Mouse (Mus musculus): Measurements from ENCODE around the gene Cog7. TPM values are rescaled to one million over a fixed set of nuclear protein-coding genes. Genes with fewer than 3 reads are reported as not detected.

Cog7 gene
- 10 to 100 TPM; 13.8 to 15.2 TPM for total RNA-seq (2021)

DNA sequence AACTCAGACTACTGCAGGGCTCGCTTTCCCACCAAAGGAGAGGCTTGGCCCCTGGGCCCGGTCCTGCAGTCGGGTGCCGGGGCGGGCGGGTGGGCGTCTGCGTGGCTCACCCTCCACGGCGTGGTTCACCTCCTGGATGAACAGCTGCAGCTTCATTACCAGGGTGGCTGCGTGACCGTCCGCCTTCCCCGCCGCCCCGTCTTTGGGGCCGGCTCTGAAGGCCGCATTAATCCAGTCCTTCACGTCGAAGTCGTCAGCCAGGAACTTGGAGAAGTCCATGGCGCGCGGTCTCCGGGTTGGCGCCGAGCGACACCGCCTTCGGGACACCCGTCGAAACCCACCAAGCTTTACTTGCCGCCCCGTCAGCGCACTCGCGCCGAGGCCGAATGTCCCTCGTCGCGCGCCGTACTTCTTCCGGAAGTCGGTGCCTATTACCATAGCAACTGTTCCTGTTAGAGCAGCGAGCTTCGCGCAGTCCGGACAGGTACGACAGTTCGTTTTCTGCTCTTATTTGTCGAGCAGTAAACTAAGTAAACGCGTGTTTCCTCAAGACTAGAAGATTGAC is at the start of gene Cog7:
TSS of gene Cog7 (minus strand) at position 405 of the 565 bp plus-strand sequence.
- intact Hi-C loops (cut with DNase I): loop anchor here (5.0 kb wide), 1 partner anchor 86 kb away; the partner anchor contains the start of genes Ears2 and Ubfd1
- peak; percentile 78 for DNase-seq (ENCODE audit: low spot score)

GRCm38 (mm10) chr7:122022131-122022530 is 40.6 kb upstream of the Cog7 start:
- no peak for DNase-seq (ENCODE audit: low spot score)
- intact Hi-C loops (cut with DNase I): no loop called here

DNA sequence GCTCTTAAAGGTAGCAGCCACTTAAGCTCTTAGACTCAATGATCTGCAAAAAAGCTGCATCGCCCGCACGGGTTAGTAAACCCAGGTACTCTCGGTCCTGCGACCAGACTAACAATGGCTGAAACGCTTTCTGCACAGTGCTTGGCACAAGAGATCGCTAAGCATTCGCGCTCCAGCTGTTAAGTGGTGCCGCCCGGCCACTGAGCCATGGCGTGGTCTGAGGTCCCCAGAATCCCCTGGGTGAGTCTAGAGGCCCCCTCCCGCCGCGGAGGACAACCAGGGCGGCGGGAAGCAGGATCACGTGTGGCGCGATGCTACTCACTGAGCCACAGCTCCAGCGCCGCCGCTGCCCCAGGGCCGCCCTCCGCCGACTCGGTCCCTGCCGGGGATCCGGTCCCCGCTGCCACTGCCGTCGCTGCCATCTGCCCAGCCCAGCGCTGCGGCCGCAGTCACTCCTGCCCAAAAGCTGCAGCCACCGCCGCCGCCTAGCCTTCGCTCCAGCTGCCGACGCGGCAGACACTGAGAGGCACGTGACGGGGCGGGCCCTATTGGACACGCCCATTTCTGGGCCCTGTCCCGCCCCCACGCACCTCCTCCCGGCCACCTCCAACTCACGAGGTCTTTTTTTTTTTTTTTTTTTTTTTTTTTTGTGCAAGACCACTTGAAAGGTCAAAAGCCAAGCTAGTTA is 39.3 kb upstream of the Cog7 start, which contains the start of gene Gga2:
TSS of gene Gga2 (minus strand) at position 556 of the 688 bp plus-strand sequence.
- intact Hi-C loops (cut with DNase I): no loop called here
- peak; percentile 82 for DNase-seq (ENCODE audit: low spot score)

GRCm38 (mm10) chr7:122020273-122020666 is 38.8 kb upstream of the Cog7 start:
- DNase-seq (ENCODE audit: low spot score): no peak
- intact Hi-C loops (cut with DNase I): no loop called here

GRCm38 (mm10) chr7:122018978-122019377 is 37.5 kb upstream of the Cog7 start:
- DNase-seq (ENCODE audit: low spot score): no peak
- intact Hi-C loops (cut with DNase I): no loop called here

DNA sequence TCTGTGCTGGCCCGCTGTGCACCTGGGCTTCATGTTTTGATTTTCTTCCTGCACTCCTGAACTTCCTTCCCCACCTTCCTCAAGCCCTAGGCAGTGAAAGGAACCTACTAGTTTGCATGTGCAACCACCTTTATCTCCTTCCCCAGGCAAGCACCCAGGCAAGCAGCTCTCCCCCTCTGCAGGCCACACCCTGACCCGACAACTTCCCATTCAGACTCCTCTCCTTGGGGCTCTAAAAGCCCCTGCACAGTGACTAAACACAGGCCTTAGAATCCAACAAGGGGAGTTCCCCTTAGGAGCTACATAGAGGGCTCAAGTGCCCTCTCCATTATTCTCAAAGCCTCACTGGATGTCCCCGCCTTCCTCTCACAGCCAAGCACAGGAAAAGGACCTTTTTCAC is 36.7 kb upstream of the Cog7 start:
- intact Hi-C loops (cut with DNase I): no loop called here

GRCm38 (mm10) chr7:122015734-122016133 is 34.2 kb upstream of the Cog7 start:
- peak; percentile 22 for DNase-seq (ENCODE audit: low spot score)
- intact Hi-C loops (cut with DNase I): no loop called here

More for the DNA sequence above, 36.7 kb upstream of the Cog7 start:
- DNase-seq (ENCODE audit: low spot score): no peak

GRCm38 (mm10) chr7:122015105-122015504 is 33.6 kb upstream of the Cog7 start:
- intact Hi-C loops (cut with DNase I): no loop called here
- DNase-seq (ENCODE audit: low spot score): peak; percentile 7

GRCm38 (mm10) chr7:122012949-122013348 is 31.4 kb upstream of the Cog7 start:
- DNase-seq (ENCODE audit: low spot score): no peak
- intact Hi-C loops (cut with DNase I): no loop called here

- intact Hi-C loops (cut with DNase I): no loop called here
- no peak for DNase-seq (ENCODE audit: low spot score)
Observed at GRCm38 (mm10) chr7:122012370-122012769, 30.9 kb upstream of the Cog7 start.

DNA sequence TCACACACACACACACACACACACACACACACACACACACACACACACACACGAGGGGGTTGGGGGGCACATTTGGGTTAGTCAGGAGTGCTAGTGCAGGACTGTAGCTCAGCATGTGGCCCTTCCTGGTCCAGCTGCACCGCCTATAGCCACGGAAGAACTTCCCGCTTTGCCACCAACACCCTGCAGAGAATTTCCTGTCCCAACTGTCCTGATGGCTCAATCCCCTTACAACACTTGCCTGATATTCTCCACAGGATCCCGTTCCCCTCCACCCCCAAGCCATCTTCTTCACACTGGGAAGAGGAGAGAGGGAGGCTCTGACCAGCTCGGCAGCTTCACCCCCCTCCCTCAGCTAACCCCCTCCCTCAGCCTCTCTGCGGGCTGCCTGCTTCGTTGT is 18.9 kb upstream of the Cog7 start:
- DNase-seq (ENCODE audit: low spot score): no peak
- intact Hi-C loops (cut with DNase I): no loop called here

GRCm38 (mm10) chr7:121995961-121996360 is 14.4 kb upstream of the Cog7 start:
- intact Hi-C loops (cut with DNase I): no loop called here
- no peak for DNase-seq (ENCODE audit: low spot score)

DNA sequence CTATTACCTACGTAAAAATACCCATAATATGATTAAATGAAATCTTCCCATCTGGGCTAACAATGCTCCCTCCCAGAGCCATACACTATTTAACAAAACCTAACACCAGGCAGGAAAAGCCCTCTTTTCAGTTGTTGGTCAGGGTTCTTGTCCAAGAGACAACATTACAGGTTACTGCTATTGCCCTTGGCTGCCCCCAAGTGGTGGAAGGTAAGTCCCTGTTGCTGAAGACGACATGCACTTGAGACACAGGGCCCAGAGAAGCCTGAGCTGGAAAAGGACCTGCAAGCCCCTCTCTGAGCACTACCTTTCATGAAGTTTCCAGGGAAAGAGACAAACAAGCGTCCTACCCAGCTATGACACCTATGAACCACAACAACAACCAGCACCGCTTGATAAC is 6.5 kb downstream of the Cog7 start:
- intact Hi-C loops (cut with DNase I): no loop called here
- DNase-seq (ENCODE audit: low spot score): no peak

GRCm38 (mm10) chr7:121971698-121972097 is 9.8 kb downstream of the Cog7 start:
- intact Hi-C loops (cut with DNase I): no loop called here

GRCm38 (mm10) chr7:121970250-121970649 is 11.3 kb downstream of the Cog7 start:
- intact Hi-C loops (cut with DNase I): no loop called here
- no peak for DNase-seq (ENCODE audit: low spot score)

More at GRCm38 (mm10) chr7:121971698-121972097, 9.8 kb downstream of the Cog7 start:
- no peak for DNase-seq (ENCODE audit: low spot score)

GRCm38 (mm10) chr7:121968816-121969215 is 12.7 kb downstream of the Cog7 start:
- intact Hi-C loops (cut with DNase I): no loop called here
- DNase-seq (ENCODE audit: low spot score): no peak

GRCm38 (mm10) chr7:121968242-121968641 is 13.3 kb downstream of the Cog7 start:
- intact Hi-C loops (cut with DNase I): no loop called here
- DNase-seq (ENCODE audit: low spot score): no peak

GRCm38 (mm10) chr7:121966169-121966568 is 15.3 kb downstream of the Cog7 start:
- intact Hi-C loops (cut with DNase I): no loop called here

GRCm38 (mm10) chr7:121963883-121964398 is 17.6 kb downstream of the Cog7 start:
- no peak for DNase-seq (ENCODE audit: low spot score)
- intact Hi-C loops (cut with DNase I): loop anchor here (1.0 to 5.0 kb wide), 2 partner anchors 62 to 230 kb away; partner anchors contain the start of gene Scnn1g

More at GRCm38 (mm10) chr7:121966169-121966568, 15.3 kb downstream of the Cog7 start:
- no peak for DNase-seq (ENCODE audit: low spot score)

DNA sequence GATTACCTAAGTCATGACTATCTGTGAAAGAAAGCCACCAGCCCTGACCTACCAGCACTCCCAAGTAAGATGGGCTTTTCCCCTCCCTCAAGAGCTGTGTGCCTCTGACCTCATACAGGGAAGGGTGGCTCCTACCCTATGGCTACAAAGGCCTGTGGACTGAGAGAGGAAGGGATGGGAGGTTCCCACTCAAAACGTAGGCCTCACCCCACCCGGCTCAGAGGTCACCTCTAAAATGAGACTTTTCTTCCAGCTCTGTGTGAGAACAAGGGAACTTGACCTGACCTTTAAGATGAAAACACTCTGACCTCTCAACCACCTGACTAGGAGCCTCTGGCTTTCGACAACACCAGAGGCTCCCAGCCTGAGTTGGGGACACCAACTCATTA is 18.9 kb downstream of the Cog7 start:
- no peak for DNase-seq (ENCODE audit: low spot score)
- intact Hi-C loops (cut with DNase I): loop anchor here (5.0 kb wide), 1 partner anchor 60 kb away; no protein-coding TSS in a partner anchor
